Mouse (Mus musculus) thymus, adult 2 months (tissue): ENCODE data around the gene Plcz1. TPM values are rescaled to one million over a fixed set of nuclear protein-coding genes. Genes with fewer than 3 reads are reported as not detected.

Experiments
- DNase-seq: peaks from one replicate; pipeline ENCODE4 v3.0.0; 2021
- H3K27ac ChIP-seq: fragments of 200-500 bp; 2 replicates; pipeline ENCODE4 v1.5.1; 2012; ENCODE audit warnings: low read length, control low read depth; ENCODE audit not compliant: control insufficient read depth, insufficient read depth
- H3K27me3 ChIP-seq: fragments of 200-500 bp; 2 replicates; pipeline ENCODE4 v1.6.1; 2012; ENCODE audit warnings: mild to moderate bottlenecking, low read length, moderate library complexity, mixed read lengths; ENCODE audit not compliant: control insufficient read depth, insufficient read depth
- H3K36me3 ChIP-seq: fragments of 200-500 bp; 2 replicates; pipeline ENCODE4 v1.6.1; 2012; ENCODE audit warnings: mild to moderate bottlenecking, low read length, moderate library complexity; ENCODE audit not compliant: control insufficient read depth, insufficient read depth
- H3K4me1 ChIP-seq: fragments of 200-500 bp; replicated peaks from 2 replicates; pipeline ENCODE4 v1.6.1; 2012; ENCODE audit warnings: low read length; ENCODE audit not compliant: control insufficient read depth, insufficient read depth
- H3K4me3 ChIP-seq: fragments of 200-500 bp; 2 replicates; pipeline ENCODE4 v1.5.1; 2012; ENCODE audit warnings: mild to moderate bottlenecking, low read length, control low read depth, moderate library complexity; ENCODE audit not compliant: control insufficient read depth, insufficient read depth
- CTCF ChIP-seq: fragments of 200-500 bp; IDR thresholded peaks from 2 replicates; pipeline ENCODE4 v1.5.1; 2012; ENCODE audit warnings: mild to moderate bottlenecking, control low read depth, low read length, moderate library complexity, borderline replicate concordance; ENCODE audit not compliant: control insufficient read depth, poor library complexity, insufficient read depth; ENCODE audit errors: extremely low read depth
- POLR2A ChIP-seq: fragments of 200-500 bp; IDR thresholded peaks from 2 replicates; pipeline ENCODE4 v1.6.1; 2012; ENCODE audit warnings: mild to moderate bottlenecking, low read length, control low read depth, moderate library complexity; ENCODE audit not compliant: control insufficient read depth, poor library complexity, insufficient read depth; ENCODE audit errors: extremely low read depth
- WGBS: fragments of 180-500 bp; shearing (Covaris S2); methylation state at CpG from one replicate; pipeline ENCODE4 v1.1.7; 2018; 5-methylcytosine and 5-hydroxymethylcytosine counted together
- polyA plus RNA-seq: library from polyadenylated mRNA; depleted of rRNA; stranded (reverse); fragments of >200 nt; gene quantifications from 2 replicates; pipeline ENCODE4 v1.2.3, GENCODE M21; 2012

The Plcz1 gene
- polyA plus RNA-seq, 1 experiment = 0.05 TPM

DNA sequence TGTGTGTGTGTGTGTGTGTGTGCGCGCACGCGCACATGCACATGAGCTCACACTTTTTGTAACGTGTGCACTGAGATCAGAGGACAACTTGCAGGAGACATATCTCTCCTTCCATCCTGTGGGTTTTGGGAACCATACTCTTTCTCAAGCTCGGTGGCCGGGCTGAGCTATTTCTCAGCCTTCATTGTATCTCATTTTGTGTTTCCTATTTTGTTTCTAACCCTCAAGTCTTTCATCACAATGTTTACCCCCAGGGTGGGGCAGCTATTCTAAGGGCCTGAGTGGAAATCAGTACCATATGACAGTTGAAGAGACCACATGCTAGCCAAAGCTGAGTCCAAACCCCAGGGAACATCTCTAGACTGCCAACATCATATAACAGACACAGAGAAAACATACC is 305 bp downstream of the Plcz1 start, which contains the start of gene Capza3:
Capza3 (plus strand) TSS at position 301 of the 400 bp plus-strand sequence.
- no peak for TF ChIP-seq POLR2A
- no peak for TF ChIP-seq CTCF
- 92% methylated on average over 7 of the region's 7 CpGs for WGBS
- DNase-seq = no peak

DNA sequence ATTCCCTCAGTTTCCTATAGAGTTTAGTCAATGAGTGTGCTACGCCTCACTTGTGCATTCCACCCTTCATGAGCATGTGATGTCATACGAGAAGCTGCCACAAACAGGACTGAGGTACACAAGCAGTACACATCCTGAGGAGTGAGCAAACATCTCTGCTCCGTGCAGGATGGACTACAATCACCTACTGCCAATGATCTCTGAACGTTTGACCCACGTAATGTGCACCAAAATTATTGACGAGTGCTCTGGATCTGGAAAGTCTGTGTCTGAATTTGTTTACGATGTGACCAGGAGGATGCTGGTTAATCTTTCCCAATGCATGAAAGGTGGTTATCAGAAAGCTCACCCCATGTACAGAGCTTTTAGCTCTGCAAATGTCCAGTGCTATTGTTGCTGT is 16.9 kb downstream of the Plcz1 start:
- WGBS = 90% methylated on average over 7 of the region's 7 CpGs
- H3K27ac ChIP-seq = no peak overlapping the region
- TF ChIP-seq POLR2A (no peak), CTCF (no peak)
- no peak overlapping the region for H3K4me3 ChIP-seq
- no peaks in the 10 kb centered on the region for H3K36me3 ChIP-seq
- no peaks in the 10 kb centered on the region for H3K27me3 ChIP-seq
- no peaks in the 10 kb centered on the region for H3K4me1 ChIP-seq
- DNase-seq = no peak

More for the DNA sequence above, 305 bp downstream of the Plcz1 start, which contains the start of gene Capza3:
- Histone ChIP-seq H3K27me3 (no peaks in the 10 kb centered on the region), H3K4me3 (no peak within 1 kb of the TSS), H3K4me1 (no peaks in the 10 kb centered on the region), H3K36me3 (no peaks in the 10 kb centered on the region), H3K27ac (no peak within 1 kb of the TSS)

DNA sequence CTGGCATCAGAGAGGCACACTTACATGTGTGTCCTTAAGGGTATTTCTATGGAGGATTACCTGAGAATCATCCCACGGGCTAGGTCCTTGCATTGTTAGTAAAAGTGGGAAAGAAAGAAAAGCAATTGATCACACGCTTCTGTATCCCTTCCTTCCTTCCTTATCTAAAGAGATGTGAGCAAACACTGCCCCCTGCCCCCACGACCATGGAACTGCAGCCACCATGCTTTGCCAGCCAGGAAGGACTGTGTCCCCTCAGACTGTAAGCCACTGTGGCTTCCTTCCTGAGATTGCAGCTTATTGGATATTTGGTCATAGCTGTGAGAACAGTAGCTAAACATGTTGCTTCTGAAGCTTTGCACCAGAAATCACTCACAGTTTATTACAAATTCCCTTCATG is 36.1 kb downstream of the Plcz1 start:
- Histone ChIP-seq H3K27me3 (no peaks in the 10 kb centered on the region), H3K4me1 (no peaks in the 10 kb centered on the region), H3K4me3 (no peak overlapping the region), H3K27ac (no peak overlapping the region), H3K36me3 (no peaks in the 10 kb centered on the region)
- no peak for DNase-seq
- no peak for TF ChIP-seq CTCF
- no peak for TF ChIP-seq POLR2A
- WGBS = 78% methylated on average over 3 of the region's 3 CpGs

DNA sequence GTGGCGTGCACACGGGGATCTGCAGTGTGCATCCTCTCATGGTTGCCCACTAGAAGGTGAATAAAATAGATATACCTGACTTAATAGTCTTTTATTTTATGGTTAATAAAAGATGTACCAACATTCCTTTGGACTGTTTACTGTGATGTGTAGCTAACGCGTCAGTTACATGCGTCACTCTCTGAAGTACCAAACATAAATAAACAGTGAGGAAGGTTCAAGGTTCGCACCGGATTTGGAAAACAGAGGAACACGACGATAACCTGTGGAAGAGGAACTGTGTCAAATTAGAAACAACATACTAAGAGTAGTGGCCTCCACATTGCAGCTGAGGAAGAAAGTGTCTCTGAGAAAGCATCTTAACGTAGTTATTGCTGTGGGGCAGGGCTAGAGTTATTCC is 51.7 kb downstream of the Plcz1 start:
- Histone ChIP-seq H3K27me3 (no peaks in the 10 kb centered on the region), H3K4me1 (no peaks in the 10 kb centered on the region), H3K4me3 (no peak overlapping the region), H3K27ac (no peak overlapping the region), H3K36me3 (no peaks in the 10 kb centered on the region)
- TF ChIP-seq CTCF (no peak), POLR2A (no peak)
- 89% methylated on average over 10 of the region's 10 CpGs for WGBS
- no peak for DNase-seq

DNA sequence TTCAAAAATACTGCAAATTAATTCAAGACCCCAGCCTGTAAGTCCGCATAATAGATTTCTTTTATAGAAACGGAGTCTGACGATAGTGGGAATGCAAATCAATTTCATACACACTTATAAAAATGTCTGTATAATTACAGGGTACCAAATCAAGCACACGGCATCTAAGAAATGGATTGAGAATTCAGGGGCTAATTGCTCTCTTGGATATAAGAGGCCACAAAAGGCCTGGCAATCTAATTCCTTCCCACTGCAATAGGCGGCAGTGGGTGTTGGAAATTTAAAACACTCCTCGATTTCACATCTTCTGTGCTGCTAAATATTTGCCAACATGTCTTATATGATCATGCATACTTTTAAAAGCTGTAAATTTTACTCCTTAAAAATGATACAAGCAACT is 52.2 kb downstream of the Plcz1 start:
- H3K4me1 ChIP-seq = no peaks in the 10 kb centered on the region
- 96% methylated on average over 6 of the region's 6 CpGs for WGBS
- no peaks in the 10 kb centered on the region for H3K27me3 ChIP-seq
- no peaks in the 10 kb centered on the region for H3K36me3 ChIP-seq
- no peak overlapping the region for H3K4me3 ChIP-seq
- no peak for DNase-seq
- TF ChIP-seq CTCF (no peak), POLR2A (no peak)
- H3K27ac ChIP-seq = no peak overlapping the region

DNA sequence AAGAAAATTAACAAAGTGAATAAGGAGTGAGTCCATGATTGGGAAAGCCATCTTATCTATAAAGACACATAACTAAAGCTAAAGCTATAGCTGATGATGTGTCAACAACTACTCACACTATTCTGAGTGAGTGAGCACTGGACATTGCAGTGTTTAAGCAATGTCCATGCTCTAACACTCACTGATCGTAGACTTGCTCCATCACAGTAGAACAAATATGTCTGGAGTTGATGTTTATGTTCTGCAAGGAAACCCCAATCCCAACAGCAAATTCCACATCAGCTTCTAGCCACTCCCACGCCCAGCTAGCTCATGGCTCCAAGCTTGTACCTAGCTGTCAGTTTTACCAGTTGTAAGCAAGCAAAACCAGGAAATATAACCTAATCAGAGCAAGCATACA is 54.7 kb downstream of the Plcz1 start:
- no peak overlapping the region for H3K4me3 ChIP-seq
- H3K27ac ChIP-seq = no peak overlapping the region
- H3K36me3 ChIP-seq = no peaks in the 10 kb centered on the region
- no peaks in the 10 kb centered on the region for H3K4me1 ChIP-seq
- no peaks in the 10 kb centered on the region for H3K27me3 ChIP-seq
- DNase-seq = no peak
- 94% methylated on average over 2 of the region's 2 CpGs for WGBS
- no peak for TF ChIP-seq CTCF

DNA sequence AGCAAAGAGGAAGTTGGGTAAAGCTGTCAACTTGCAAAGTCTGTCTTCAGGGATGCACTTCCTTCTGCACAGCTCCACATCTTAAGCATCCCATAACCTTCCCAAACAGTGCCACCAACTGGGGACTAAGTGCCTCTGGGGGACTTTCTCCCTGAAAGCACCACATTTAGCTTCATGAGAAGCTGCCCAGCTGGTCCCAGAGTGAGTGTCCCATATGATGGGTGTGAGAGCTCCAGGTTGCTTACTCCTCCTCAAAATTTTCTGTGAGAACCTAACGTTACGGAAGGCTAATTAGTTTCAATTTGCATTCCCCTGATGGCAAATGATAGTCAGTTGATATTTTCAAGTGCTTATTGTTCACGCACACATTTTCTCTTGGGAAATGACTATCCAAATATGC is 57.2 kb downstream of the Plcz1 start:
- no peak overlapping the region for H3K4me3 ChIP-seq
- no peaks in the 10 kb centered on the region for H3K4me1 ChIP-seq
- no peak overlapping the region for H3K27ac ChIP-seq
- no peak for DNase-seq
- WGBS = 98% methylated on average over 3 of the region's 3 CpGs
- TF ChIP-seq CTCF (no peak), POLR2A (no peak)
- no peaks in the 10 kb centered on the region for H3K36me3 ChIP-seq
- no peaks in the 10 kb centered on the region for H3K27me3 ChIP-seq
